Mouse (Mus musculus) cerebellum, postnatal 25 days (tissue): ENCODE results near the gene Shisa9.

Source experiments
- DNase-seq, 2 experiments: peaks; one replicate each; pipeline ENCODE4 v3.0.0; 2021; ENCODE audit warnings: mixed read lengths in 2 of 2

The Shisa9 gene

GRCm38 (mm10) chr16:12202151-12202550, 218.2 kb downstream of the Shisa9 start:
- no peak for DNase-seq

GRCm38 (mm10) chr16:12203055-12203454, 219.1 kb downstream of the Shisa9 start:
- DNase-seq, result no peak

- no peak for DNase-seq
These were observed 220.5 kb downstream of the Shisa9 start for GRCm38 (mm10) chr16:12204423-12204822.

- DNase-seq, result no peak
These were observed 222.6 kb downstream of the Shisa9 start for GRCm38 (mm10) chr16:12206421-12206950.

- no peak for DNase-seq
These were observed 223.0 kb downstream of the Shisa9 start for GRCm38 (mm10) chr16:12206951-12207350.

GRCm38 (mm10) chr16:12209355-12209754, 225.4 kb downstream of the Shisa9 start:
- DNase-seq, result no peak

GRCm38 (mm10) chr16:12209819-12210218, 225.9 kb downstream of the Shisa9 start:
- no peak for DNase-seq

GRCm38 (mm10) chr16:12214018-12214417, 230.1 kb downstream of the Shisa9 start:
- no peak for DNase-seq

- no peak for DNase-seq
These were observed 233.6 kb downstream of the Shisa9 start for GRCm38 (mm10) chr16:12217289-12218150.

GRCm38 (mm10) chr16:12218151-12218532, 234.2 kb downstream of the Shisa9 start:
- no peak for DNase-seq

GRCm38 (mm10) chr16:12219821-12220220, 235.9 kb downstream of the Shisa9 start:
- no peak for DNase-seq

GRCm38 (mm10) chr16:12223537-12223936, 239.6 kb downstream of the Shisa9 start:
- DNase-seq, result no peak

- DNase-seq, result no peak
These were observed 243.0 kb downstream of the Shisa9 start for GRCm38 (mm10) chr16:12226937-12227336.

- DNase-seq, result peak; percentile 6 to 30
These were observed 249.4 kb downstream of the Shisa9 start for GRCm38 (mm10) chr16:12233288-12233687.

GRCm38 (mm10) chr16:12234289-12234688, 250.4 kb downstream of the Shisa9 start:
- DNase-seq, result no peak

- no peak for DNase-seq
These were observed 254.7 kb downstream of the Shisa9 start for GRCm38 (mm10) chr16:12238611-12239010.

- no peak for DNase-seq
These were observed 275.4 kb downstream of the Shisa9 start for GRCm38 (mm10) chr16:12259361-12259760.

GRCm38 (mm10) chr16:12265828-12266227, 281.9 kb downstream of the Shisa9 start:
- DNase-seq, result no peak

- no peak for DNase-seq
These were observed 316.6 kb downstream of the Shisa9 start for GRCm38 (mm10) chr16:12300523-12300922.

- no peak for DNase-seq
These were observed 319.5 kb downstream of the Shisa9 start for GRCm38 (mm10) chr16:12303420-12303819.

- no peak for DNase-seq
These were observed 323.5 kb downstream of the Shisa9 start for GRCm38 (mm10) chr16:12307318-12307965.

- no peak for DNase-seq
These were observed 325.9 kb downstream of the Shisa9 start for GRCm38 (mm10) chr16:12309826-12310225.

GRCm38 (mm10) chr16:12315627-12316026, 331.7 kb downstream of the Shisa9 start:
- DNase-seq, result no peak
